Mouse (Mus musculus) lung, embryonic 15.5 days (tissue): ENCODE data around the gene Trim31. TPM values are rescaled to one million over a fixed set of nuclear protein-coding genes. Genes with fewer than 3 reads are reported as not detected.

ENCODE experiments used
- ATAC-seq: fragments of 200-750 bp; cut with Nextera tagmentation; 2 replicates; pipeline ENCODE4 v1.8.0; 2017; ENCODE audit warnings: moderate number of reproducible peaks, borderline replicate concordance; ENCODE audit not compliant: low FRiP score, low TSS enrichment; ENCODE audit errors: extremely low read depth
- H3K27ac ChIP-seq: fragments of 300-500 bp; sonication (generic); 2 replicates; pipeline ENCODE4 v1.5.1; 2015; ENCODE audit warnings: moderate library complexity, mild to moderate bottlenecking, inconsistent platforms
- H3K27me3 ChIP-seq: fragments of 300-500 bp; sonication (generic); 2 replicates; pipeline ENCODE4 v1.6.1; 2015; ENCODE audit warnings: inconsistent platforms
- H3K36me3 ChIP-seq: fragments of 300-500 bp; sonication (generic); 2 replicates; pipeline ENCODE4 v1.6.1; 2015; ENCODE audit warnings: inconsistent platforms
- H3K4me1 ChIP-seq: fragments of 300-500 bp; sonication (generic); 2 replicates; pipeline ENCODE4 v1.6.1; 2015; ENCODE audit warnings: inconsistent platforms
- H3K4me2 ChIP-seq: fragments of 300-500 bp; sonication (generic); 2 replicates; pipeline ENCODE4 v1.6.1; 2015; ENCODE audit warnings: inconsistent platforms, mild to moderate bottlenecking, moderate library complexity
- H3K4me3 ChIP-seq: fragments of 300-500 bp; sonication (generic); 2 replicates; pipeline ENCODE4 v1.5.1; 2015; ENCODE audit warnings: mild to moderate bottlenecking, inconsistent platforms
- H3K9ac ChIP-seq: fragments of 300-500 bp; sonication (generic); 2 replicates; pipeline ENCODE4 v1.6.1; 2015; ENCODE audit warnings: inconsistent platforms
- H3K9me3 ChIP-seq: fragments of 300-500 bp; sonication (generic); 2 replicates; pipeline ENCODE4 v1.6.1; 2016; ENCODE audit warnings: inconsistent platforms
- whole genome bisulfite sequencing: fragments of 180-500 bp; shearing (Covaris S2); methylation state at CpG from one replicate; pipeline ENCODE4 v1.1.7; 2015; 5-methylcytosine and 5-hydroxymethylcytosine counted together
- polyA plus RNA-seq: library from polyadenylated mRNA; unstranded; fragments of >200 nt; fragmentation: Nextera tagmentation; extraction: Ambion mirVana; gene quantifications from 2 replicates; pipeline ENCODE4 v1.2.1, GENCODE M21; 2015

Trim31 gene
- polyA plus RNA-seq, result 0.09 and 0.16 TPM in 2 replicates

- Histone ChIP-seq H3K4me2 (no peak within 1 kb of the TSS), H3K4me3 (no peak within 1 kb of the TSS), H3K27me3 (no peaks in the 10 kb centered on the region), H3K27ac (no peak within 1 kb of the TSS), H3K4me1 (no peaks in the 10 kb centered on the region; the same call in 1 of the 2 replicates), H3K36me3 (no peaks in the 10 kb centered on the region), H3K9ac (no peak within 1 kb of the TSS), H3K9me3 (no peaks in the 10 kb centered on the region)
- WGBS, result 56% methylated on average over 6 of the region's 6 CpGs
- ATAC-seq, result no peak
Measured at GRCm38 (mm10) chr17:36897552-36898205, at the start of gene Trim31. Gene Trim31 (plus strand): TSS chr17:36898118.

- no peaks in the 10 kb centered on the region for H3K27me3 ChIP-seq
- no peak for ATAC-seq
- no peak overlapping the region for H3K27ac ChIP-seq
- 81% methylated on average over 5 of the region's 5 CpGs for WGBS
- H3K4me3 ChIP-seq, result no peak overlapping the region
- H3K36me3 ChIP-seq, result peaks cover 19% of the 10 kb centered on the region
- no peak overlapping the region for H3K9ac ChIP-seq
- H3K4me1 ChIP-seq, result 0 out of 2 replicates have a peak, but pooled peaks cover 9% of the 10 kb centered on the region
- no peak overlapping the region for H3K4me2 ChIP-seq
- H3K9me3 ChIP-seq, result no peaks in the 10 kb centered on the region
Measured at GRCm38 (mm10) chr17:36848911-36849310, 49.0 kb upstream of the Trim31 start.

GRCm38 (mm10) chr17:36849992-36850391, 47.9 kb upstream of the Trim31 start:
- Histone ChIP-seq H3K9me3 (no peaks in the 10 kb centered on the region), H3K4me3 (no peak overlapping the region), H3K9ac (no peak overlapping the region), H3K4me1 (0 out of 2 replicates have a peak, but pooled peaks cover 9% of the 10 kb centered on the region), H3K36me3 (peaks cover 26% of the 10 kb centered on the region), H3K27ac (no peak overlapping the region), H3K4me2 (no peak overlapping the region), H3K27me3 (no peaks in the 10 kb centered on the region)
- no peak for ATAC-seq
- 83% methylated on average over 2 of the region's 2 CpGs for WGBS

DNA sequence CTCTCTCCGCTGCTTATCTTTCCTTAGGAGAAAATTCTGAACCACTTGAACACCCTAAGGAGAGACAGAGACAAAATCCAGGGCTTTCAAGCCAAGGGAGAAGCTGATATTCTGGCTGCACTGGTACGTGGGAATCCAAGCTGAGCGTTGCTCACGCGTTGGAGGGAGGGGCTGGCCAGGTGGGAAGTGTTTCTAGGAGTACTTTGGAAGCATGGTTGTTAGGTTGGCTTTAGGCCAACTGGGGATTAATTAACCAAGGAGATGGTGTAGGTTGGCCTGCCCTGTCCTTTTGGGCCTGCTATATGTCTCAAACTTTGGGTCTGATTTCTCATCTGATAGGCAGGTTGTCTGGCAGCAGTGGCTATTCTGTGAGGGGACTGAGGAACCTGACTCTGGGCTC, 46.7 kb upstream of the Trim31 start:
- H3K36me3 ChIP-seq, result peaks cover 35% of the 10 kb centered on the region
- no peak overlapping the region for H3K9ac ChIP-seq
- 0 out of 2 replicates have a peak, but pooled peaks cover 9% of the 10 kb centered on the region for H3K4me1 ChIP-seq
- H3K27me3 ChIP-seq, result no peaks in the 10 kb centered on the region
- H3K9me3 ChIP-seq, result no peaks in the 10 kb centered on the region
- no peak for ATAC-seq
- no peak overlapping the region for H3K27ac ChIP-seq
- 60% methylated on average over 5 of the region's 5 CpGs for WGBS
- no peak overlapping the region for H3K4me2 ChIP-seq
- no peak overlapping the region for H3K4me3 ChIP-seq

DNA sequence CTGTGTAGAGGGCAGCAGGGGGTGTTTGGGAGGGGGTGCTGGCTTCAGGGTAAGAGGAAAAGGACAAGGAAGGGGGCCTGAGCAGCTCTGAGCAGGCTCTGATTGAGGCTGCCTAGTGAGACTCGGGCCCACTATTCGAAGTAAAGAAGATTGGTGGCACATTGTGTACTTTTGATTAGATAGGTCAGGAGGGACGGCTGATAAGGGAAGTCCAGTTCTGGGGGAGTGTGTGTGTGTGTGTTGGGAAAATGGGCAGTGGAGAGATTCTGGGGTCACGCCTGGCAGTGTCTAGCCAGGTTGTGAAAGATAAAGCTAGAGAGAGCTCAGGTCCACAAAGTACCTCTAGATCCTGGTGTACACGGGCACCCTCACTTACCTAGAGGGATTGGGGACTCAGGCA, 46.3 kb upstream of the Trim31 start:
- H3K4me3 ChIP-seq, result no peak overlapping the region
- no peak overlapping the region for H3K9ac ChIP-seq
- no peak overlapping the region for H3K27ac ChIP-seq
- no peaks in the 10 kb centered on the region for H3K9me3 ChIP-seq
- no peak overlapping the region for H3K4me2 ChIP-seq
- 53% methylated on average over 5 of the region's 5 CpGs for WGBS
- no peak for ATAC-seq
- 0 out of 2 replicates have a peak, but pooled peaks cover 9% of the 10 kb centered on the region for H3K4me1 ChIP-seq
- no peaks in the 10 kb centered on the region for H3K27me3 ChIP-seq
- peaks cover 39% of the 10 kb centered on the region for H3K36me3 ChIP-seq

DNA sequence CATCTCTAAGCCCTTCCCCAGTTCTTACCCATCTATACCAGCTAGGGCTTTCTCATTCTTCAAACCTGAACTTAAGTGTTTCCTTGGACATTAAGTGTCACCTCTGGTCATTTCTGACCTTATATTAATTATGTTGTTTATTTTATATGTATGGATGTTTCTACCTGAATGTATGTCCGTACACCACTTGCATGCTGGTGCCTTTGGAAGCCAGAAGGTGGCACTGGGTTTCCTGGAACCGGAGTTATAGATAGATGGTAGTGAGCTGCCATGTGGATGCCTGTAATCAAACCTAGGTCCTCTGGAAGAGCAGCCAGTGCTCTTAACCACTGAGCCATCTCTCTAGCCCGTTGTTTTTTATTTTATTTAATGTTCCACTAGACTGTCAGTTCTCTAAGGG, 42.4 kb upstream of the Trim31 start:
- Histone ChIP-seq H3K4me3 (no peak overlapping the region), H3K4me2 (no peak overlapping the region), H3K27me3 (no peaks in the 10 kb centered on the region), H3K9ac (no peak overlapping the region), H3K27ac (no peak overlapping the region), H3K4me1 (0 out of 2 replicates have a peak, but pooled peaks cover 5% of the 10 kb centered on the region), H3K9me3 (no peaks in the 10 kb centered on the region), H3K36me3 (peaks cover 63% of the 10 kb centered on the region)
- ATAC-seq, result no peak
- 88% methylated on average over 3 of the region's 3 CpGs for WGBS

DNA sequence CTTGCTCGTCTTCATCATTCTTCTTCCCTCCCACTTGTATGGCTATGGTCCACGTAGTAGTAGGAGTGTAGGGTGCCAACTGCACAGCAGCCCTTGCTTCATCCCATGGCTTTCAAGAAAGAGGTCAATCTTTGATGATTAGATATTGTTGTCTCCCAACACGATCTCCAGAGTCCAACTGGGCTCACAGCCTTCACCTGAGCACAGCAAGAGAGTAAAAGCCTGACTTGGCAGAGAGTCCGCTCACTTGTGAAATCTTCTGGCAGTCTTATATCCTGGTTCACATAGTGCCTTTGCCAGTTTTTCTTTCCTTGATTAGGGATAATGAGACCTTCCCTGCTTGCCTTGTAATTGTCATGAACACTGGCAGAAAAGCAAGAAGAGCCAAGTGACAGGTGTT, 41.7 kb upstream of the Trim31 start:
- no peak overlapping the region for H3K9ac ChIP-seq
- no peak for ATAC-seq
- 0 out of 2 replicates have a peak, but pooled peaks cover 2% of the 10 kb centered on the region for H3K4me1 ChIP-seq
- no peak overlapping the region for H3K4me3 ChIP-seq
- H3K27ac ChIP-seq, result no peak overlapping the region
- H3K27me3 ChIP-seq, result no peaks in the 10 kb centered on the region
- peaks cover 61% of the 10 kb centered on the region for H3K36me3 ChIP-seq
- 92% methylated on average over 4 of the region's 4 CpGs for WGBS
- no peak overlapping the region for H3K4me2 ChIP-seq
- no peaks in the 10 kb centered on the region for H3K9me3 ChIP-seq

GRCm38 (mm10) chr17:36858181-36858580, 39.7 kb upstream of the Trim31 start:
- Histone ChIP-seq H3K36me3 (peaks cover 50% of the 10 kb centered on the region), H3K9ac (no peak overlapping the region), H3K9me3 (no peaks in the 10 kb centered on the region), H3K27ac (no peak overlapping the region), H3K4me1 (no peaks in the 10 kb centered on the region), H3K4me2 (no peak overlapping the region), H3K4me3 (no peak overlapping the region), H3K27me3 (no peaks in the 10 kb centered on the region)
- 89% methylated on average over 3 of the region's 3 CpGs for WGBS
- no peak for ATAC-seq

DNA sequence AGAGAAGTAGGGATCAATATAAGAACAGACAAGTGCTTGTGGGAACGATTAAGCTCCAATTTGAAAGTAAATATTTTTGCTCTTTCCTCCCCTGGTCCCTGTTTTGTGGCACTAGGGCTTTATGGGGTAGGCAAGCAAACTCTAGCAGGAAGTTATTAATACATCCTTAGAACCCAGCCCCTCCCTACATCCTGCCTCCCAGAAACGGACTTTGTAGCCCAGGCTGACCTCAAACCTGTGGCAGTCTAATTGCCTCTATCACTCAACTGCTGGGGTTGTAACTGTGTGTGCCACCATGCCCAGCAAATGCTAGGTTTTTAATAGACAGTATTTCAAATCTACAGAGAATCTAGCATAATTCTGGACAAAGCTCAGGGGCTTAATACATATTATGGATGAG, 36.2 kb upstream of the Trim31 start:
- Histone ChIP-seq H3K36me3 (peaks cover 23% of the 10 kb centered on the region), H3K27me3 (peaks cover 19% of the 10 kb centered on the region), H3K4me1 (no peaks in the 10 kb centered on the region), H3K4me2 (no peak overlapping the region), H3K27ac (no peak overlapping the region), H3K9ac (no peak overlapping the region), H3K4me3 (no peak overlapping the region), H3K9me3 (no peaks in the 10 kb centered on the region)
- no peak for ATAC-seq
- 40% methylated on average over 2 of the region's 2 CpGs for WGBS

GRCm38 (mm10) chr17:36866719-36867527, 31.0 kb upstream of the Trim31 start, which contains the start of gene Trim15:
Gene Trim15 (minus strand): TSS chr17:36867210.
- Histone ChIP-seq H3K36me3 (no peaks in the 10 kb centered on the region), H3K4me3 (0 out of 2 replicates have a peak within 1 kb of the TSS, but pooled peaks have one; percentile 3), H3K4me2 (peak within 1 kb of the TSS; percentile 38), H3K27me3 (peaks cover 26% of the 10 kb centered on the region), H3K27ac (no peak within 1 kb of the TSS), H3K4me1 (no peaks in the 10 kb centered on the region; the same call in 1 of the 2 replicates), H3K9me3 (no peaks in the 10 kb centered on the region), H3K9ac (no peak within 1 kb of the TSS)
- 11% methylated on average over 29 of the region's 29 CpGs for WGBS
- ATAC-seq, result no peak

- Histone ChIP-seq H3K9me3 (no peaks in the 10 kb centered on the region), H3K36me3 (no peaks in the 10 kb centered on the region), H3K27me3 (peaks cover 26% of the 10 kb centered on the region), H3K9ac (no peak overlapping the region), H3K4me3 (no peak overlapping the region), H3K4me1 (no peaks in the 10 kb centered on the region; the same call in 1 of the 2 replicates), H3K27ac (no peak overlapping the region), H3K4me2 (no peak overlapping the region)
- no peak for ATAC-seq
- WGBS, result 66% methylated on average over 2 of the region's 2 CpGs
Measured at GRCm38 (mm10) chr17:36868836-36869235, 29.1 kb upstream of the Trim31 start.
